ENCODE assay signal across 25 mouse cellular contexts in the genomic region with DNA sequence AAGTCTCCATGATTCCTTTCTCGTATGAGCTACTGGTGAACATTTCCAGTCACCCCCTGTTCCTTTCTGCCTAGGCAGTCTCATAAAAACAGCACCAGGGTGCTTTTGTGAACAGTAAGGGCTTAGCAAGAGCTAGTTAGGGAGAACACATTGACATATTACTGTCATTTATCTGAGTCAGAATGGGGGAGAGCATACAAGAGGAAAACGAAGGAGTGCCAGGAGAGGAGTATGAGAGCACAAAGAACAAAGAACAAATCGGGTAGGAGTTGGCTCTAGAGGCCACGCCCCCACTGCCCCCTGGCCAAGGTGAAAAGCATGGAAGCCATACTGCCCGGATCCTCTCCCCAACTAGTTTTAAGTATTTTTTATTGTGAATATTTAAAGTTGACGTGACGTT. TPM values are rescaled to one million over a fixed set of nuclear protein-coding genes. Genes with fewer than 3 reads are reported as not detected.
A peak's percentile ranks its signal among the peaks of the same experiment; 100 is the strongest.
DNase-seq lines count a peak whose midpoint lies in the region; ATAC-seq lines count a peak whose summit lies in the region.
"Had no signal": no experiment of that assay in that cellular context is flagged by ENCODE, and none has a peak within 500 bp of the region (broad histone marks: within the 10 kb centered on the region; RNA-seq: fewer than 3 reads in every experiment).

No protein-coding gene starts in this region.

- H3K9ac ChIP-seq in hindbrain, embryonic 14.5 days, result no peak overlapping the region
- no peak overlapping the region for H3K9ac ChIP-seq in embryonic facial prominence, embryonic 14.5 days (ENCODE audit: low read depth, low read length)
- no peak overlapping the region for H3K9ac ChIP-seq in limb, embryonic 13.5 days
- H3K9ac ChIP-seq: heart, embryonic 12.5 days; liver, embryonic 13.5 days; lung, embryonic 14.5 days; stomach, embryonic 15.5 days had no signal

- no peaks in the 10 kb centered on the region for H3K36me3 ChIP-seq in hindbrain, embryonic 14.5 days (replicated peaks; ENCODE audit: control insufficient read depth, insufficient read depth)
- no peaks in the 10 kb centered on the region for H3K36me3 ChIP-seq in hindbrain, embryonic 10.5 days
- no peaks in the 10 kb centered on the region for H3K36me3 ChIP-seq in embryonic facial prominence, embryonic 10.5 days (replicated peaks)
- no peaks in the 10 kb centered on the region for H3K36me3 ChIP-seq in embryonic facial prominence, embryonic 14.5 days (ENCODE audit: control insufficient read depth, insufficient read depth, low read length)
- no peaks in the 10 kb centered on the region for H3K36me3 ChIP-seq in limb, embryonic 13.5 days
- H3K36me3 ChIP-seq: heart, embryonic 12.5 days; liver, embryonic 13.5 days; stomach, embryonic 15.5 days had no signal

- no peak for DNase-seq in hindbrain, embryonic 14.5 days (ENCODE audit: low spot score)
- DNase-seq in hindbrain, embryonic 10.5 days (ENCODE audit: low spot score), result no peak
- no peak for DNase-seq in embryonic facial prominence, embryonic 10.5 days (ENCODE audit: low spot score)
- DNase-seq in embryonic facial prominence, embryonic 14.5 days (ENCODE audit: low spot score), result no peak
- no peak for DNase-seq in testis, postnatal 14 days (ENCODE audit: low spot score)
- no peak for DNase-seq in left cerebral cortex, adult 18-20 months (ENCODE audit: low spot score in 2 of 2)
- DNase-seq in thymus, adult 18-20 months, result no peak
- DNase-seq: adrenal gland, postnatal 25 days; cerebellum, adult 11-12 months; cerebellum, postnatal 25 days; gastrocnemius, adult 2 months; kidney, adult 8-10 months; liver, embryonic 13.5 days; lung, embryonic 14.5 days; lung, postnatal 36 days; right cerebral cortex, postnatal 25 days had no signal

- no peak overlapping the region for H3K4me3 ChIP-seq in hindbrain, embryonic 14.5 days (replicated peaks; ENCODE audit: low read length)
- no peak overlapping the region for H3K4me3 ChIP-seq in hindbrain, embryonic 10.5 days
- no peak overlapping the region for H3K4me3 ChIP-seq in embryonic facial prominence, embryonic 10.5 days
- no peak overlapping the region for H3K4me3 ChIP-seq in embryonic facial prominence, embryonic 14.5 days (ENCODE audit: low read depth, low read length)
- no peak overlapping the region for H3K4me3 ChIP-seq in limb, embryonic 13.5 days
- H3K4me3 ChIP-seq: gastrocnemius, adult 2 months; heart, embryonic 12.5 days; liver, embryonic 13.5 days; stomach, embryonic 15.5 days had no signal

- peak overlapping the region; percentile 51; the same call in 1 of the 2 replicates for H3K27ac ChIP-seq in hindbrain, embryonic 14.5 days
- H3K27ac ChIP-seq in hindbrain, embryonic 10.5 days, result no peak overlapping the region
- H3K27ac ChIP-seq in embryonic facial prominence, embryonic 10.5 days (replicated peaks), result peak overlapping the region; percentile 49
- peak overlapping the region; percentile 35 for H3K27ac ChIP-seq in embryonic facial prominence, embryonic 14.5 days (replicated peaks; ENCODE audit: low read depth, low read length)
- peak overlapping the region; percentile 84 for H3K27ac ChIP-seq in limb, embryonic 13.5 days
- H3K27ac ChIP-seq: gastrocnemius, adult 2 months; liver, embryonic 13.5 days; stomach, embryonic 15.5 days had no signal

- H3K9me3 ChIP-seq in hindbrain, embryonic 14.5 days (ENCODE audit: control insufficient read depth, low read length), result no peaks in the 10 kb centered on the region
- no peaks in the 10 kb centered on the region for H3K9me3 ChIP-seq in hindbrain, embryonic 10.5 days
- no peaks in the 10 kb centered on the region for H3K9me3 ChIP-seq in embryonic facial prominence, embryonic 10.5 days
- H3K9me3 ChIP-seq in embryonic facial prominence, embryonic 14.5 days (ENCODE audit: control insufficient read depth, low read length), result no peaks in the 10 kb centered on the region
- no peaks in the 10 kb centered on the region for H3K9me3 ChIP-seq in limb, embryonic 13.5 days
- H3K9me3 ChIP-seq: heart, embryonic 12.5 days; liver, embryonic 13.5 days; stomach, embryonic 15.5 days had no signal

- no peaks in the 10 kb centered on the region for H3K27me3 ChIP-seq in hindbrain, embryonic 14.5 days (ENCODE audit: control insufficient read depth, insufficient read depth, low read length)
- H3K27me3 ChIP-seq in hindbrain, embryonic 10.5 days (ENCODE audit: insufficient read depth, poor library complexity, severe bottlenecking), result no peaks in the 10 kb centered on the region
- no peaks in the 10 kb centered on the region for H3K27me3 ChIP-seq in embryonic facial prominence, embryonic 10.5 days (replicated peaks; ENCODE audit: low read depth, poor library complexity, severe bottlenecking)
- H3K27me3 ChIP-seq in embryonic facial prominence, embryonic 14.5 days (replicated peaks; ENCODE audit: control insufficient read depth, insufficient read depth, low read length), result no peaks in the 10 kb centered on the region
- H3K27me3 ChIP-seq in limb, embryonic 13.5 days, result no peaks in the 10 kb centered on the region
- H3K27me3 ChIP-seq: CH12.LX; heart, embryonic 12.5 days; liver, embryonic 13.5 days; stomach, embryonic 15.5 days had no signal

- peak; percentile 48; the same call in 1 of the 2 replicates for ATAC-seq in hindbrain, embryonic 14.5 days (ENCODE audit: low FRiP score)
- no peak for ATAC-seq in embryonic facial prominence, embryonic 14.5 days (ENCODE audit: low read depth)
- ATAC-seq in limb, embryonic 13.5 days (ENCODE audit: low FRiP score, low read depth), result no peak
- ATAC-seq: inflammation-experienced regulatory T-cells, adult 6 months had no signal

- H3K4me1 ChIP-seq in hindbrain, embryonic 14.5 days (replicated peaks; ENCODE audit: control insufficient read depth, insufficient read depth, low read length), result no peaks in the 10 kb centered on the region; the same call in 1 of the 2 replicates
- peaks cover 12% of the 10 kb centered on the region; the same call in 1 of the 2 replicates for H3K4me1 ChIP-seq in hindbrain, embryonic 10.5 days (replicated peaks)
- peaks cover 13% of the 10 kb centered on the region for H3K4me1 ChIP-seq in embryonic facial prominence, embryonic 10.5 days
- H3K4me1 ChIP-seq in embryonic facial prominence, embryonic 14.5 days (ENCODE audit: control insufficient read depth, insufficient read depth, low read length), result peaks cover 13% of the 10 kb centered on the region; the same call in 1 of the 2 replicates
- peaks cover 24% of the 10 kb centered on the region for H3K4me1 ChIP-seq in limb, embryonic 13.5 days
- H3K4me1 ChIP-seq: heart, embryonic 12.5 days; liver, embryonic 13.5 days; stomach, embryonic 15.5 days had no signal

- no peak overlapping the region for H3K4me2 ChIP-seq in hindbrain, embryonic 14.5 days (replicated peaks)
- H3K4me2 ChIP-seq in embryonic facial prominence, embryonic 14.5 days (ENCODE audit: low read depth, low read length), result no peak overlapping the region
- peak overlapping the region; percentile 28; the same call in 1 of the 2 replicates for H3K4me2 ChIP-seq in limb, embryonic 13.5 days (replicated peaks)
- H3K4me2 ChIP-seq: heart, embryonic 12.5 days; liver, embryonic 13.5 days; lung, embryonic 14.5 days; stomach, embryonic 15.5 days had no signal

- 60% methylated on average over 7 of the region's 7 CpGs for WGBS in hindbrain, embryonic 14.5 days
- WGBS in hindbrain, embryonic 10.5 days, result 80% methylated on average over 7 of the region's 7 CpGs
- WGBS in embryonic facial prominence, embryonic 10.5 days, result 76% methylated on average over 7 of the region's 7 CpGs
- 64% methylated on average over 7 of the region's 7 CpGs for WGBS in embryonic facial prominence, embryonic 14.5 days
- 61% methylated on average over 7 of the region's 7 CpGs for WGBS in limb, embryonic 13.5 days

RNA-seq across cellular contexts. Expression of a gene that starts 34.4 kb away (rescaled TPM):
- 2.0 and 3.1 TPM in 2 replicates for polyA plus RNA-seq in hindbrain, embryonic 14.5 days (2014; fragmentation: Nextera tagmentation; extraction: Ambion mirVana)
- polyA plus RNA-seq in hindbrain, embryonic 10.5 days (2016; fragmentation: Nextera tagmentation; extraction: Ambion mirVana), result 2.1 and 2.3 TPM in 2 replicates
- 1.8 TPM in 2 replicates for polyA plus RNA-seq in embryonic facial prominence, embryonic 10.5 days (2016; fragmentation: Nextera tagmentation; extraction: Ambion mirVana)
- polyA plus RNA-seq in embryonic facial prominence, embryonic 14.5 days (2014; fragmentation: Nextera tagmentation; extraction: Ambion mirVana), result 12.8 and 13.6 TPM in 2 replicates
- polyA plus RNA-seq in limb, embryonic 13.5 days (2015; fragmentation: Nextera tagmentation; extraction: Ambion mirVana), result 4.8 and 4.9 TPM in 2 replicates
- under 1 TPM; 0.19 to 0.28 TPM for total RNA-seq in left cerebral cortex, adult 18-20 months (2021)
- total RNA-seq: granulocyte monocyte progenitor cell, adult 5-6 weeks; MEL; monocyte, adult 5-6 weeks; neutrophil, adult 5-6 weeks had no signal
- polyA plus RNA-seq: inflammation-experienced regulatory T-cells, adult 6 months had no signal
